Mouse (Mus musculus) gastrocnemius, postnatal 36 days (tissue): ENCODE results near the gene Fam208a. TPM values are rescaled to one million over a fixed set of nuclear protein-coding genes. Genes with fewer than 3 reads are reported as not detected.

Experiments used
- DNase-seq, 2 experiments: peaks; one replicate each; pipeline ENCODE4 v3.0.0; 2022
- intact Hi-C: fragments of 180-260 bp; cut with DNase I; formaldehyde crosslinking; loops from one replicate; pipeline ENCODE4 v1.15.1; 2025
- total RNA-seq, 2 experiments: library from RNA; stranded (reverse); gene quantifications; 2 replicates each; pipeline ENCODE4 v1.2.3; 2021

Gene Fam208a
- total RNA-seq, 2 experiments from 2014 or later = 4.5 to 4.9 TPM

- no peak for DNase-seq
- intact Hi-C loops = loop anchor here (1.0 to 5.0 kb wide), 3 partner anchors 74 to 305 kb away; no protein-coding TSS in a partner anchor
Observed at GRCm38 (mm10) chr14:27412699-27413098, 15.9 kb upstream of the Fam208a start.

- no peak for DNase-seq
- intact Hi-C loops = loop anchor here (1.0 to 5.0 kb wide), 3 partner anchors 76 to 307 kb away; no protein-coding TSS in a partner anchor
Observed at GRCm38 (mm10) chr14:27413961-27414360, 14.7 kb upstream of the Fam208a start.

GRCm38 (mm10) chr14:27420816-27421215 lies 7.8 kb upstream of the Fam208a start:
- no peak for DNase-seq
- intact Hi-C loops = no loop called here

- DNase-seq = no peak
- intact Hi-C loops = no loop called here
Observed at GRCm38 (mm10) chr14:27422301-27422700, 6.3 kb upstream of the Fam208a start.

- intact Hi-C loops = no loop called here
- DNase-seq = peak; percentile 74 to 83
Observed at GRCm38 (mm10) chr14:27428973-27429711, 508 bp downstream of the Fam208a start.

GRCm38 (mm10) chr14:27430280-27430679 lies 1.6 kb downstream of the Fam208a start:
- intact Hi-C loops = no loop called here
- no peak for DNase-seq

GRCm38 (mm10) chr14:27432064-27432463 lies 3.4 kb downstream of the Fam208a start:
- no peak for DNase-seq
- intact Hi-C loops = no loop called here

GRCm38 (mm10) chr14:27436116-27436515 lies 7.5 kb downstream of the Fam208a start:
- no peak for DNase-seq

GRCm38 (mm10) chr14:27436826-27437225 lies 8.2 kb downstream of the Fam208a start:
- no peak for DNase-seq
- intact Hi-C loops = no loop called here

More at GRCm38 (mm10) chr14:27436116-27436515, 7.5 kb downstream of the Fam208a start:
- intact Hi-C loops = no loop called here

- DNase-seq = no peak
- intact Hi-C loops = no loop called here
Observed at GRCm38 (mm10) chr14:27440921-27441320, 12.3 kb downstream of the Fam208a start.

- DNase-seq = no peak
- intact Hi-C loops = no loop called here
Observed at GRCm38 (mm10) chr14:27444851-27445281, 16.2 kb downstream of the Fam208a start.

GRCm38 (mm10) chr14:27446963-27447362 lies 18.3 kb downstream of the Fam208a start:
- intact Hi-C loops = no loop called here
- DNase-seq = no peak

- intact Hi-C loops = no loop called here
- no peak for DNase-seq
Observed at GRCm38 (mm10) chr14:27491399-27491798, 62.8 kb downstream of the Fam208a start.

- DNase-seq = no peak
- intact Hi-C loops = no loop called here
Observed at GRCm38 (mm10) chr14:27493516-27493915, 64.9 kb downstream of the Fam208a start.

- intact Hi-C loops = no loop called here
- no peak for DNase-seq
Observed at GRCm38 (mm10) chr14:27501096-27501495, 72.5 kb downstream of the Fam208a start.

- DNase-seq = peak; percentile 95 to 100
- intact Hi-C loops = no loop called here
Observed at GRCm38 (mm10) chr14:27507894-27508643, 79.4 kb downstream of the Fam208a start, which contains the start of gene Ccdc66. Gene Ccdc66 (minus strand): TSS chr14:27508460.

GRCm38 (mm10) chr14:27508644-27509301 lies 80.1 kb downstream of the Fam208a start:
- DNase-seq = no peak
- intact Hi-C loops = no loop called here

- intact Hi-C loops = no loop called here
- no peak for DNase-seq
Observed at GRCm38 (mm10) chr14:27524541-27524940, 95.9 kb downstream of the Fam208a start.
